Mouse (Mus musculus): ENCODE results near the gene Tmbim4. TPM values are rescaled to one million over a fixed set of nuclear protein-coding genes. Genes with fewer than 3 reads are reported as not detected.

Gene Tmbim4
- polyA plus RNA-seq, 1 experiment from 2014 or later: 82.4 TPM

GRCm38 (mm10) chr10:120267790-120268189 is 66.4 kb downstream of the Tmbim4 start:
- H3K27ac ChIP-seq (replicated peaks): peak overlapping the region; percentile 54; the same call in 1 of the 2 replicates
- no peaks in the 10 kb centered on the region for H3K27me3 ChIP-seq (replicated peaks; ENCODE audit: low read depth, poor library complexity, severe bottlenecking)
- peaks cover 28% of the 10 kb centered on the region for H3K4me1 ChIP-seq
- H3K36me3 ChIP-seq (replicated peaks): no peaks in the 10 kb centered on the region
- H3K4me3 ChIP-seq: no peak overlapping the region
- WGBS: 80% methylated on average over 12 of the region's 12 CpGs
- 0 out of 2 replicates have a peak, but pooled peaks cover 4% of the 10 kb centered on the region for H3K9me3 ChIP-seq
- DNase-seq (ENCODE audit: low spot score): no peak

GRCm38 (mm10) chr10:120269946-120270345 is 68.6 kb downstream of the Tmbim4 start:
- peaks cover 49% of the 10 kb centered on the region for H3K4me1 ChIP-seq
- no peaks in the 10 kb centered on the region for H3K27me3 ChIP-seq (replicated peaks; ENCODE audit: low read depth, poor library complexity, severe bottlenecking)
- WGBS: 97% methylated on average over 13 of the region's 13 CpGs
- H3K9me3 ChIP-seq: no peaks in the 10 kb centered on the region
- H3K36me3 ChIP-seq (replicated peaks): no peaks in the 10 kb centered on the region
- H3K4me3 ChIP-seq: no peak overlapping the region
- no peak for DNase-seq (ENCODE audit: low spot score)
- H3K27ac ChIP-seq (replicated peaks): no peak overlapping the region

- no peaks in the 10 kb centered on the region for H3K27me3 ChIP-seq (replicated peaks; ENCODE audit: low read depth, poor library complexity, severe bottlenecking)
- H3K4me1 ChIP-seq: peaks cover 54% of the 10 kb centered on the region
- H3K36me3 ChIP-seq (replicated peaks): no peaks in the 10 kb centered on the region
- 81% methylated on average over 4 of the region's 4 CpGs for WGBS
- H3K27ac ChIP-seq (replicated peaks): no peak overlapping the region
- H3K9me3 ChIP-seq: no peaks in the 10 kb centered on the region
- DNase-seq (ENCODE audit: low spot score): no peak
- no peak overlapping the region for H3K4me3 ChIP-seq
Measured at GRCm38 (mm10) chr10:120270777-120271176, 69.4 kb downstream of the Tmbim4 start.

- WGBS: 70% methylated on average over 6 of the region's 6 CpGs
- Histone ChIP-seq H3K4me1 (peaks cover 57% of the 10 kb centered on the region), H3K27me3 (replicated peaks; ENCODE audit: low read depth, poor library complexity, severe bottlenecking) (no peaks in the 10 kb centered on the region), H3K4me3 (no peak overlapping the region), H3K36me3 (replicated peaks) (no peaks in the 10 kb centered on the region), H3K27ac (replicated peaks) (peak overlapping the region; percentile 84), H3K9me3 (no peaks in the 10 kb centered on the region)
- DNase-seq (ENCODE audit: low spot score): no peak
Measured at GRCm38 (mm10) chr10:120271318-120271717, 69.9 kb downstream of the Tmbim4 start.

DNA sequence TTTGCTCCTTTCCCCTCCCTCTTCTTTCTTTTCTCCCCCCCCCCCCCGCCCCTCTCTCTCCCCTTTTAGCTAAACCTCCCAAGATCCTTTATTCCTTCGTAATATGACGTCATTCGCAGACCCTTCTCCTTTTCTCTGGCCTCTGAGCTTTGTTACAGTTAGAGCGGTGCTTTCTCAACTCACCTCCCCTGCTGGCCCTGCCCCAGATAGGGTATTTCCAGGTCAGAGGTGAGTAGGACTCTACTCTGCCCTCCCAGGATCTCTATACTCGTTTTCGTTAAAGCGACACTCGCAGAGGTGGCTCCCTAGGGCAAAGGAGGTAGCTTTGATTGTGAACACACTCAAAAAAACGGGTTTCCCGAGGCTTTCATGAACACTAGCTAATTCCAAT is 70.5 kb downstream of the Tmbim4 start:
- 17% methylated on average over 10 of the region's 11 CpGs for WGBS
- H3K27me3 ChIP-seq (replicated peaks; ENCODE audit: low read depth, poor library complexity, severe bottlenecking): no peaks in the 10 kb centered on the region
- peak overlapping the region; percentile 84 for H3K27ac ChIP-seq (replicated peaks)
- no peaks in the 10 kb centered on the region for H3K9me3 ChIP-seq
- H3K4me1 ChIP-seq: peaks cover 63% of the 10 kb centered on the region
- no peaks in the 10 kb centered on the region for H3K36me3 ChIP-seq (replicated peaks)
- peak; percentile 42 for DNase-seq (ENCODE audit: low spot score)
- H3K4me3 ChIP-seq: peak overlapping the region; percentile 46

DNA sequence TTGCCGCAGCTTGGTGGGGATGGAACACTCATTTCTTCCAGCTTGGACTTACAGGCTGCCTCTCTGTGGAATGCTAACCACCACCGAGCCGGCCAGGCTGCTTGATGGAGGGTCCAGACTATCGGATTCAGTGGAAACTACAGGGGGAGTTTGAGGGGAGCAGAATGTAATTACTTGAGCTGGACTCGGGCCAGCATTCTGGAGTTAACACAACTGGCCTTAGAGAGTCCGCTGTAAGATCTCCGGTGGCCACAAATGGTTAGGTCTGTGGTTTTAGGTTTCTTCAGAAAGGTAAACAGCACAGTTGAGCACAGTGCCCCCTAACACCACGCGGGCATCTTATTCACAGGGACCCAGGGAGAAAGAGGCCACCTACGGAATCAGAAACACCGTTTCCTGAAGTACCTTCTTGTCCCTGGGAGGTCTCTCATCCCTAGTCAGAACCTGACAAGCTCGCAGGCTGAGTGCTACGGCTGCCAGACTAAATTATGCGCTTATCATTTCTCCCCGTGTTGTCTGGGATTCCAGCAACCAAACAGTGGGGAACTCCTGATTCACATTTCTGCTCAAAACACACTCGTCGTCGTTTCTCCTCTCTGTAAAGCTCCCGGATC is 71.0 kb downstream of the Tmbim4 start:
- DNase-seq (ENCODE audit: low spot score): peak; percentile 73
- Histone ChIP-seq H3K9me3 (no peaks in the 10 kb centered on the region), H3K4me3 (peak overlapping the region; percentile 46), H3K27ac (replicated peaks) (peak overlapping the region; percentile 84), H3K27me3 (replicated peaks; ENCODE audit: low read depth, poor library complexity, severe bottlenecking) (no peaks in the 10 kb centered on the region), H3K36me3 (replicated peaks) (no peaks in the 10 kb centered on the region), H3K4me1 (peaks cover 67% of the 10 kb centered on the region)
- WGBS: 15% methylated on average over 19 of the region's 19 CpGs

GRCm38 (mm10) chr10:120273335-120273734 is 71.9 kb downstream of the Tmbim4 start:
- Histone ChIP-seq H3K4me3 (no peak overlapping the region), H3K9me3 (no peaks in the 10 kb centered on the region), H3K4me1 (peaks cover 66% of the 10 kb centered on the region), H3K36me3 (replicated peaks) (no peaks in the 10 kb centered on the region), H3K27ac (replicated peaks) (no peak overlapping the region), H3K27me3 (replicated peaks; ENCODE audit: low read depth, poor library complexity, severe bottlenecking) (no peaks in the 10 kb centered on the region)
- WGBS: 65% methylated on average over 7 of the region's 7 CpGs
- DNase-seq (ENCODE audit: low spot score): no peak

Other genes with a start within 250 kb of the Tmbim4 start
- 6.1 and 6.8 TPM in 2 replicates for gene Helb, start 88.6 kb upstream of the Tmbim4 start, polyA plus RNA-seq (2016; fragmentation: Nextera tagmentation; extraction: Ambion mirVana)
- 0.72 and 0.96 TPM in 2 replicates for gene Irak3, start 540 bp downstream of the Tmbim4 start, polyA plus RNA-seq (2016; fragmentation: Nextera tagmentation; extraction: Ambion mirVana)
- 68.1 and 70.4 TPM in 2 replicates for gene Llph, start 25.5 kb downstream of the Tmbim4 start, polyA plus RNA-seq (2016; fragmentation: Nextera tagmentation; extraction: Ambion mirVana)

Data from embryonic facial prominence, embryonic 10.5 days (tissue).